Mouse (Mus musculus) limb, embryonic 11.5 days (tissue): Measurements from ENCODE around the gene Cyb5r1. TPM values are rescaled to one million over a fixed set of nuclear protein-coding genes. Genes with fewer than 3 reads are reported as not detected.

Source experiments
- ATAC-seq: fragments of 200-750 bp; cut with Nextera tagmentation; 2 replicates; pipeline ENCODE4 v1.8.0; 2017; ENCODE audit warnings: low read depth; ENCODE audit not compliant: insufficient number of reproducible peaks, low FRiP score, low TSS enrichment
- DNase-seq: peaks from one replicate; pipeline ENCODE4 v3.0.0-alpha.2; 2015; ENCODE audit warnings: low spot score
- H3K27ac ChIP-seq: fragments of 300-500 bp; sonication (generic); replicated peaks from 2 replicates; pipeline ENCODE4 v1.5.1; 2014; ENCODE audit warnings: low read depth, mild to moderate bottlenecking, low read length
- H3K27me3 ChIP-seq: fragments of 300-500 bp; sonication (generic); 2 replicates; pipeline ENCODE4 v1.6.1; 2014; ENCODE audit warnings: mild to moderate bottlenecking, low read length, mixed read lengths; ENCODE audit not compliant: control insufficient read depth, insufficient read depth
- H3K36me3 ChIP-seq: fragments of 300-500 bp; sonication (generic); 2 replicates; pipeline ENCODE4 v1.6.1; 2014; ENCODE audit warnings: mild to moderate bottlenecking, low read length, moderate library complexity, mixed read lengths; ENCODE audit not compliant: control insufficient read depth, insufficient read depth
- H3K4me1 ChIP-seq: fragments of 300-500 bp; sonication (generic); 2 replicates; pipeline ENCODE4 v1.6.1; 2014; ENCODE audit warnings: low read length, mixed read lengths; ENCODE audit not compliant: control insufficient read depth, insufficient read depth
- H3K4me2 ChIP-seq: fragments of 300-500 bp; sonication (generic); 2 replicates; pipeline ENCODE4 v1.6.1; 2014; ENCODE audit warnings: low read depth, mild to moderate bottlenecking, moderate library complexity; ENCODE audit not compliant: severe bottlenecking
- H3K4me3 ChIP-seq: fragments of 300-500 bp; sonication (generic); 2 replicates; pipeline ENCODE4 v1.5.1; 2014; ENCODE audit warnings: low read depth, low read length
- H3K9ac ChIP-seq: fragments of 300-500 bp; sonication (generic); 2 replicates; pipeline ENCODE4 v1.6.1; 2014; ENCODE audit warnings: mild to moderate bottlenecking, low read length
- H3K9me3 ChIP-seq: fragments of 300-500 bp; sonication (generic); 2 replicates; pipeline ENCODE4 v1.6.1; 2016; ENCODE audit warnings: low read length; ENCODE audit not compliant: control insufficient read depth
- WGBS: fragments of 180-500 bp; shearing (Covaris S2); extraction: QIAGEN DNeasy Blood & Tissue Kit; methylation state at CpG from one replicate; pipeline ENCODE4 v1.1.7; 2014; 5-methylcytosine and 5-hydroxymethylcytosine counted together
- polyA plus RNA-seq: library from polyadenylated mRNA; unstranded; fragments of >200 nt; fragmentation: Nextera tagmentation; extraction: Ambion mirVana; gene quantifications from 2 replicates; pipeline ENCODE4 v1.2.1, GENCODE M21; 2014

Gene Cyb5r1
- polyA plus RNA-seq, 1 experiment from 2014 or later = 33.5 TPM

GRCm38 (mm10) chr1:134458139-134458727, 52.9 kb downstream of the Cyb5r1 start:
- Histone ChIP-seq H3K9ac (no peak overlapping the region), H3K9me3 (no peaks in the 10 kb centered on the region), H3K4me1 (no peaks in the 10 kb centered on the region), H3K27me3 (no peaks in the 10 kb centered on the region), H3K36me3 (no peaks in the 10 kb centered on the region), H3K4me2 (no peak overlapping the region), H3K27ac (no peak overlapping the region), H3K4me3 (no peak overlapping the region)
- 94% methylated on average over 7 of the region's 7 CpGs for WGBS
- ATAC-seq = no peak
- no peak for DNase-seq

GRCm38 (mm10) chr1:134460294-134461284, 55.2 kb downstream of the Cyb5r1 start:
- Histone ChIP-seq H3K36me3 (no peaks in the 10 kb centered on the region; the same call in 1 of the 2 replicates), H3K4me1 (no peaks in the 10 kb centered on the region), H3K27ac (no peak overlapping the region), H3K4me2 (no peak overlapping the region), H3K27me3 (no peaks in the 10 kb centered on the region), H3K9ac (no peak overlapping the region), H3K4me3 (no peak overlapping the region), H3K9me3 (no peaks in the 10 kb centered on the region)
- WGBS = 94% methylated on average over 1 of the region's 1 CpGs
- no peak for ATAC-seq
- DNase-seq = no peak

Other genes starting within 250 kb of the Cyb5r1 start
- gene Chil1, start 223.4 kb upstream of the Cyb5r1 start, polyA plus RNA-seq = 2.0 and 2.5 TPM in 2 replicates
- 3.4 and 4.8 TPM in 2 replicates for gene Mybph, start 212.1 kb upstream of the Cyb5r1 start, polyA plus RNA-seq
- gene Adora1, start 170.1 kb upstream of the Cyb5r1 start, polyA plus RNA-seq = 0.87 and 0.88 TPM in 2 replicates
- 30.5 and 31.5 TPM in 2 replicates for gene Myog, start 115.6 kb upstream of the Cyb5r1 start, polyA plus RNA-seq
- 2.3 and 3.4 TPM in 2 replicates for gene Ppfia4, start 72.6 kb upstream of the Cyb5r1 start, polyA plus RNA-seq
- gene Tmem183a, start 43.6 kb upstream of the Cyb5r1 start, polyA plus RNA-seq = 117 and 119 TPM in 2 replicates
- gene 4933406M09Rik, start 19.6 kb upstream of the Cyb5r1 start, polyA plus RNA-seq = not detected in 2 replicates
- 91.9 and 93.2 TPM in 2 replicates for gene Adipor1, start 9.8 kb downstream of the Cyb5r1 start, polyA plus RNA-seq
- 37.3 and 41.7 TPM in 2 replicates for gene Klhl12, start 50.0 kb downstream of the Cyb5r1 start, polyA plus RNA-seq
- gene Rabif, start 89.1 kb downstream of the Cyb5r1 start, polyA plus RNA-seq = 38.3 and 39.1 TPM in 2 replicates
- gene Mgat4e, start 144.1 kb downstream of the Cyb5r1 start, polyA plus RNA-seq = not detected in 2 replicates
- gene Kdm5b, start 154.6 kb downstream of the Cyb5r1 start, polyA plus RNA-seq = 90.9 and 98.2 TPM in 2 replicates
- gene Syt2, start 241.1 kb downstream of the Cyb5r1 start, polyA plus RNA-seq = 0.28 and 0.79 TPM in 2 replicates